23 mouse cellular contexts compared by ENCODE assay signal in the genomic region with DNA sequence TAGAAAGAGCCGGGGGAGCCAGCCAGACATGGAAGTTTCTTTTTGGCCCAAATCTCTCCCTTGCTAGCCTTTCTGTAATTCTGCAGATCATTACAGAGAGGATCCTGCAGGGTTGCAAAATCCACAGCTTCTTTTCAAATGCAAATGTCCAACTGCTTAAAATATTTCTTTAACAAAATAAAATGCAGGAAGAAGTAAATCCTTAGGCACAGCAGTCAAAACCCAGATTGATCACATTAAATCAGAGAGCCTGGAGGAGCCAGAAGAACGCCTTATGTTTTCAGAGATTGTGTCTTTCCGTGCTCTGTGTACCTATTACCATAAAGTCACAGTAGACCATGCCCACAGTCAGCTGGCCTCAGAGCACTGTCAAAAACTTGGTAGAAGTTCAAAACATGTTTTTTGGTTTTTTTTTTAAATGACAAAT.
A peak's percentile ranks its signal among the peaks of the same experiment; 100 is the strongest.
DNase-seq lines count a peak whose midpoint lies in the region; ATAC-seq and TF ChIP-seq lines count a peak whose summit lies in the region.
"Had no signal": no experiment of that assay in that cellular context is flagged by ENCODE, and none has a peak within 500 bp of the region (broad histone marks: within the 10 kb centered on the region; RNA-seq: fewer than 3 reads in every experiment).

No protein-coding gene starts in this region.

- H3K4me2 ChIP-seq in forebrain, embryonic 13.5 days: no peak overlapping the region
- no peak overlapping the region for H3K4me2 ChIP-seq in forebrain, embryonic 12.5 days
- H3K4me2 ChIP-seq in lung, embryonic 14.5 days: no peak overlapping the region
- no peak overlapping the region for H3K4me2 ChIP-seq in midbrain, embryonic 16.5 days (ENCODE audit: low read length)
- no peak overlapping the region for H3K4me2 ChIP-seq in liver, embryonic 11.5 days
- H3K4me2 ChIP-seq: liver, embryonic 15.5 days; stomach, embryonic 15.5 days had no signal

- no peaks in the 10 kb centered on the region for H3K9me3 ChIP-seq in forebrain, embryonic 13.5 days (replicated peaks)
- H3K9me3 ChIP-seq in forebrain, embryonic 12.5 days: no peaks in the 10 kb centered on the region
- no peaks in the 10 kb centered on the region for H3K9me3 ChIP-seq in lung, embryonic 14.5 days (ENCODE audit: low read depth, low read length)
- no peaks in the 10 kb centered on the region for H3K9me3 ChIP-seq in midbrain, embryonic 16.5 days (replicated peaks; ENCODE audit: control insufficient read depth, low read length, poor library complexity, severe bottlenecking)
- H3K9me3 ChIP-seq in liver, embryonic 11.5 days (ENCODE audit: control insufficient read depth, low read length): no peaks in the 10 kb centered on the region
- H3K9me3 ChIP-seq: G1E; liver, embryonic 15.5 days; megakaryocyte, embryonic 14.5 days; stomach, embryonic 15.5 days had no signal

- H3K4me3 ChIP-seq in forebrain, embryonic 13.5 days: no peak overlapping the region
- no peak overlapping the region for H3K4me3 ChIP-seq in forebrain, embryonic 12.5 days (replicated peaks)
- no peak overlapping the region for H3K4me3 ChIP-seq in lung, embryonic 14.5 days (ENCODE audit: low read depth, low read length)
- no peak overlapping the region for H3K4me3 ChIP-seq in midbrain, embryonic 16.5 days (ENCODE audit: low read depth, low read length)
- H3K4me3 ChIP-seq in liver, embryonic 11.5 days (ENCODE audit: low read depth, low read length): no peak overlapping the region
- H3K4me3 ChIP-seq: liver, embryonic 15.5 days; megakaryocyte, embryonic 14.5 days; myocyte; stomach, embryonic 15.5 days had no signal

- H3K9ac ChIP-seq in forebrain, embryonic 13.5 days: no peak overlapping the region
- H3K9ac ChIP-seq in forebrain, embryonic 12.5 days: no peak overlapping the region
- H3K9ac ChIP-seq in lung, embryonic 14.5 days: no peak overlapping the region
- no peak overlapping the region for H3K9ac ChIP-seq in midbrain, embryonic 16.5 days (ENCODE audit: low read depth, low read length)
- no peak overlapping the region for H3K9ac ChIP-seq in liver, embryonic 11.5 days (ENCODE audit: low read depth, low read length)
- H3K9ac ChIP-seq: liver, embryonic 15.5 days; stomach, embryonic 15.5 days had no signal

- peak; percentile 5 for DNase-seq in lung, embryonic 14.5 days
- no peak for DNase-seq in lung, postnatal 36 days
- DNase-seq in brain, embryonic 18.5 days (ENCODE audit: low read depth, low spot score): peak; percentile 14
- no peak for DNase-seq in neural tube, embryonic 10.5 days (ENCODE audit: extremely low spot score, low spot score)
- no peak for DNase-seq in liver, embryonic 11.5 days (ENCODE audit: low spot score)
- DNase-seq: adrenal gland, postnatal 25 days; cerebellum, adult 8-10 months; gastrocnemius, postnatal 14 days; heart, adult 18-20 months; heart, postnatal 4 days; kidney, adult 18-20 months; kidney, postnatal 10 days; lung, postnatal 14 days; right cerebral cortex, postnatal 25 days; thymus, adult 2 months had no signal

- peak; percentile 80 for ATAC-seq in forebrain, embryonic 13.5 days
- ATAC-seq in forebrain, embryonic 12.5 days (ENCODE audit: low FRiP score): no peak
- ATAC-seq in lung, embryonic 14.5 days (ENCODE audit: insufficient read depth): no peak
- ATAC-seq in midbrain, embryonic 16.5 days: peak; percentile 82
- ATAC-seq in liver, embryonic 11.5 days (replicated peaks; ENCODE audit: low FRiP score): no peak

- 22% methylated on average over 3 of the region's 3 CpGs for WGBS in forebrain, embryonic 13.5 days
- WGBS in forebrain, embryonic 12.5 days: 33% methylated on average over 3 of the region's 3 CpGs
- WGBS in lung, embryonic 14.5 days: 56% methylated on average over 3 of the region's 3 CpGs
- WGBS in midbrain, embryonic 16.5 days: 15% methylated on average over 3 of the region's 3 CpGs
- 70% methylated on average over 3 of the region's 3 CpGs for WGBS in liver, embryonic 11.5 days

- no peaks in the 10 kb centered on the region for H3K27me3 ChIP-seq in forebrain, embryonic 13.5 days
- H3K27me3 ChIP-seq in forebrain, embryonic 12.5 days: no peaks in the 10 kb centered on the region
- no peaks in the 10 kb centered on the region for H3K27me3 ChIP-seq in lung, embryonic 14.5 days (ENCODE audit: insufficient read depth, low read length)
- H3K27me3 ChIP-seq in midbrain, embryonic 16.5 days (ENCODE audit: control insufficient read depth, insufficient read depth, low read depth, low read length): no peaks in the 10 kb centered on the region
- no peaks in the 10 kb centered on the region for H3K27me3 ChIP-seq in liver, embryonic 11.5 days (replicated peaks; ENCODE audit: control insufficient read depth, insufficient read depth, low read length)
- H3K27me3 ChIP-seq: liver, embryonic 15.5 days; megakaryocyte, embryonic 14.5 days; stomach, embryonic 15.5 days had no signal

- H3K36me3 ChIP-seq in forebrain, embryonic 13.5 days (ENCODE audit: poor library complexity, severe bottlenecking): no peaks in the 10 kb centered on the region
- H3K36me3 ChIP-seq in forebrain, embryonic 12.5 days (replicated peaks): no peaks in the 10 kb centered on the region
- no peaks in the 10 kb centered on the region for H3K36me3 ChIP-seq in lung, embryonic 14.5 days (ENCODE audit: insufficient read depth)
- no peaks in the 10 kb centered on the region for H3K36me3 ChIP-seq in midbrain, embryonic 16.5 days (ENCODE audit: control insufficient read depth, insufficient read depth, low read length)
- no peaks in the 10 kb centered on the region for H3K36me3 ChIP-seq in liver, embryonic 11.5 days (ENCODE audit: control insufficient read depth, insufficient read depth, low read length)
- H3K36me3 ChIP-seq: G1E; liver, embryonic 15.5 days; stomach, embryonic 15.5 days had no signal

- H3K27ac ChIP-seq in forebrain, embryonic 13.5 days: no peak overlapping the region
- no peak overlapping the region for H3K27ac ChIP-seq in forebrain, embryonic 12.5 days
- H3K27ac ChIP-seq in lung, embryonic 14.5 days (ENCODE audit: low read depth): no peak overlapping the region
- H3K27ac ChIP-seq in midbrain, embryonic 16.5 days (ENCODE audit: low read length): no peak overlapping the region
- H3K27ac ChIP-seq in liver, embryonic 11.5 days (ENCODE audit: low read depth, low read length): no peak overlapping the region
- H3K27ac ChIP-seq: liver, embryonic 15.5 days; stomach, embryonic 15.5 days had no signal

- peaks cover 10% of the 10 kb centered on the region; the same call in 1 of the 2 replicates for H3K4me1 ChIP-seq in forebrain, embryonic 13.5 days
- H3K4me1 ChIP-seq in forebrain, embryonic 12.5 days: peaks cover 5% of the 10 kb centered on the region; the same call in 1 of the 2 replicates
- no peaks in the 10 kb centered on the region for H3K4me1 ChIP-seq in lung, embryonic 14.5 days (ENCODE audit: insufficient read depth)
- peaks cover 8% of the 10 kb centered on the region for H3K4me1 ChIP-seq in midbrain, embryonic 16.5 days (ENCODE audit: control insufficient read depth, insufficient read depth, low read length)
- H3K4me1 ChIP-seq in liver, embryonic 11.5 days (replicated peaks; ENCODE audit: control insufficient read depth, insufficient read depth, low read length): no peaks in the 10 kb centered on the region
- H3K4me1 ChIP-seq: liver, embryonic 15.5 days; megakaryocyte, embryonic 14.5 days; stomach, embryonic 15.5 days had no signal

- TF ChIP-seq CTCF in lung, embryonic 14.5 days (IDR thresholded peaks at IDR 0.05; ENCODE audit: low read depth): no peak

Comparison
In these comparisons a context has a peak if more than half of its experiments do, and no peak if none do; other contexts are left out.
1. ATAC-seq: peak in forebrain, embryonic 13.5 days (single experiment) and midbrain, embryonic 16.5 days (single experiment); none in forebrain, embryonic 12.5 days (single experiment), lung, embryonic 14.5 days (single experiment) and liver, embryonic 11.5 days (single experiment).
2. DNase-seq: peak in lung, embryonic 14.5 days (single experiment) and brain, embryonic 18.5 days (single experiment); none in lung, postnatal 36 days (single experiment), neural tube, embryonic 10.5 days (single experiment) and liver, embryonic 11.5 days (single experiment).